Mouse (Mus musculus): ENCODE measurements at regions not wholly inside any gene's neighbourhood (a gene's known extent, or its start where the extent isn't known, plus 50 kb on each side); places are given as distances from the start of the nearest gene placed in this dataset.

DNA sequence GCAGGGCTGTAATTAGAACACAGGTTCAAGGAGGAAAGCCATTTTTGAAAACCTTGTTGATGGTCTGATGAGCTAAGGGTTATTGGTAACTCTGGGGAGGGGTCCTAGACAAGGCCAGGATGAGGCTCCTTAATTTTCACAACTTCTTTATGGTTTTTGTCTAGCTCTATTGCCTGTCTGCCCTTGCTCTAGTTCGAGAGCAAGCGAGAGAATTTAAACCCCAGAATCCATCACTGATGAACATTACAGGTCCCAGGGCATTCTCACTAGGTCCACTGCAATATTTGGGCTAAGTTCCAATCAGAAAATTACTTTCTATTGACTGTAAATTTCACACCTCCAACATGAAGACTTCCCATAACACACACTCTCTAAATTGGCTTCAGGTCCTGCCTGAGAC, 329.0 kb upstream of the Pbx1 start:
- H3K9me3 ChIP-seq (ENCODE audit: control insufficient read depth, low read length), result no peaks in the 10 kb centered on the region
- ATAC-seq (ENCODE audit: low FRiP score, low TSS enrichment) (no peak), DNase-seq (no peak)
- H3K27me3 ChIP-seq (ENCODE audit: control insufficient read depth, insufficient read depth, low read length), result no peaks in the 10 kb centered on the region
- no peaks in the 10 kb centered on the region for H3K36me3 ChIP-seq (ENCODE audit: control insufficient read depth, insufficient read depth, low read length)
- no peaks in the 10 kb centered on the region; the same call in 1 of the 2 replicates for H3K4me1 ChIP-seq (ENCODE audit: control insufficient read depth, insufficient read depth, low read length)
- H3K9ac ChIP-seq (replicated peaks; ENCODE audit: low read length), result no peak overlapping the region
- WGBS, result 96% methylated on average over 2 of the region's 2 CpGs
- H3K4me2 ChIP-seq (ENCODE audit: low read length), result no peak overlapping the region
- H3K4me3 ChIP-seq (replicated peaks; ENCODE audit: low read depth, low read length), result no peak overlapping the region
- no peak overlapping the region for H3K27ac ChIP-seq (replicated peaks; ENCODE audit: low read depth, low read length)

DNA sequence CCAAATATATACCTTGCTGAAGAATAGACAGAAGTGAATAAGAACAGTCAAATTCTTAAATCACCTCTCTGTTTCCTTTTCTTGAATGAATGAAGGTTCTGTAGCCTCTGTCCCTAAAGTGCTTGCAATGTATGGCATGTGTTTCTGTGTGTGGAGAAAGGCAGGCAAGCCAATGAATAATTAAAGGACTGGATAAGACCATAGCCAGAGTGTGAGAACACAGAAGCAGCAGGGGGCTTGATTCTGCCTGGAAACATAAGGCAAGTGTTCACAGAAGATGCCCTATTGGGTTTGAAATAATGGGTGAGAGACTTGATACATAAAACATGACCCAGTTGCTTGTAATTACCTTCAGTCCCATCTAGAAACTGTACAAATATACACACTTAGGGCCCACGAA, 328.2 kb upstream of the Pbx1 start:
- peak; percentile 43; the same call in 1 of the 2 replicates for ATAC-seq (ENCODE audit: low FRiP score, low TSS enrichment)
- no peaks in the 10 kb centered on the region; the same call in 1 of the 2 replicates for H3K4me1 ChIP-seq (ENCODE audit: control insufficient read depth, insufficient read depth, low read length)
- H3K4me2 ChIP-seq (ENCODE audit: low read length), result no peak overlapping the region
- WGBS, result 24% methylated on average over 1 of the region's 1 CpGs
- H3K9me3 ChIP-seq (ENCODE audit: control insufficient read depth, low read length), result no peaks in the 10 kb centered on the region
- DNase-seq, result peak; percentile 73
- H3K4me3 ChIP-seq (replicated peaks; ENCODE audit: low read depth, low read length), result no peak overlapping the region
- no peaks in the 10 kb centered on the region for H3K27me3 ChIP-seq (ENCODE audit: control insufficient read depth, insufficient read depth, low read length)
- H3K9ac ChIP-seq (replicated peaks; ENCODE audit: low read length), result no peak overlapping the region
- no peak overlapping the region for H3K27ac ChIP-seq (replicated peaks; ENCODE audit: low read depth, low read length)
- no peaks in the 10 kb centered on the region for H3K36me3 ChIP-seq (ENCODE audit: control insufficient read depth, insufficient read depth, low read length)

DNA sequence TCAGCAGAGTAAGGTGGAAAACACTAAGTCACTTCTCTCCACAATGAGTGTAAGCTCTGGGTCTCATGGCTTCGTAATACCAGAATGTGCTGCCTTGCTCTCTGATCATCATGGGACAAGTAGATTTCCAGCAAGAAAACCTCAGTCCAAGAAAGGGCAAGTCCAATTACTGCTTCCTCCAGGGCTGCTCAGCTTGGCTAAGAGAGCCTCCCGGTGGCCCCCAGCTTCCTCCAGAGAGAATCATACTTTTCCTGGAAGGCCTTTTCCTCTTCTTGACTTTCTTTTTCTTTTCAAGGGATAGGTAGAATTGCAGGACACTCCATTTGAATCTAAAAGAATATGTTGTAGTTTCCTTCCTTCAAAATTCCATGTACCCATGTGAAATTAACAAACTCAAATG, 326.8 kb upstream of the Pbx1 start:
- Histone ChIP-seq H3K4me3 (replicated peaks; ENCODE audit: low read depth, low read length) (no peak overlapping the region), H3K4me1 (ENCODE audit: control insufficient read depth, insufficient read depth, low read length) (no peaks in the 10 kb centered on the region; the same call in 1 of the 2 replicates), H3K4me2 (ENCODE audit: low read length) (no peak overlapping the region), H3K9me3 (ENCODE audit: control insufficient read depth, low read length) (no peaks in the 10 kb centered on the region), H3K9ac (replicated peaks; ENCODE audit: low read length) (no peak overlapping the region), H3K27ac (replicated peaks; ENCODE audit: low read depth, low read length) (no peak overlapping the region), H3K27me3 (ENCODE audit: control insufficient read depth, insufficient read depth, low read length) (no peaks in the 10 kb centered on the region), H3K36me3 (ENCODE audit: control insufficient read depth, insufficient read depth, low read length) (no peaks in the 10 kb centered on the region)
- ATAC-seq (ENCODE audit: low FRiP score, low TSS enrichment), result no peak
- WGBS, result 89% methylated on average over 2 of the region's 2 CpGs
- DNase-seq, result no peak

DNA sequence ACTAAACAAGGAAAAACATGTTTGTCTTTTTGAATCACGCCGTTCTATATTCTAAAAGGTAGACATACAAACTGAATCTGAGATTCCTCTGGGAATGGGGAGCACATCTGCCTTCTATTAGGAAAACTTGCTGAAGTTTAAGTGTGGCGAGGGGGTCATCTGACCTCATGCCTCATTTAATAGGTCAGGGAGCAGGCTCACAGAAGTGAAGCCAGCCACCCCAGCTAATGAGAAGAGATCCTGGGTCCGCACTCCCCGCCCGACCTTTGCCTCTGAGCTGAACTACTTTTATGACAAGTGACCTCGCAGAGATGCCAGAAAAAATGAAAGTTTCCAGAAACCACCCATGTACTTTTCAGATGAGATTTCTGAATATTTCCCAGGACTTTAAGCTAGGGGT, 322.1 kb upstream of the Pbx1 start:
- no peak for DNase-seq
- no peak overlapping the region for H3K27ac ChIP-seq (replicated peaks; ENCODE audit: low read depth, low read length)
- H3K4me1 ChIP-seq (ENCODE audit: control insufficient read depth, insufficient read depth, low read length), result no peaks in the 10 kb centered on the region
- H3K4me2 ChIP-seq (ENCODE audit: low read length), result no peak overlapping the region
- WGBS, result 87% methylated on average over 7 of the region's 7 CpGs
- no peak overlapping the region for H3K4me3 ChIP-seq (replicated peaks; ENCODE audit: low read depth, low read length)
- no peak for ATAC-seq (ENCODE audit: low FRiP score, low TSS enrichment)
- no peak overlapping the region for H3K9ac ChIP-seq (replicated peaks; ENCODE audit: low read length)
- H3K27me3 ChIP-seq (ENCODE audit: control insufficient read depth, insufficient read depth, low read length), result no peaks in the 10 kb centered on the region
- H3K36me3 ChIP-seq (ENCODE audit: control insufficient read depth, insufficient read depth, low read length), result no peaks in the 10 kb centered on the region
- H3K9me3 ChIP-seq (ENCODE audit: control insufficient read depth, low read length), result no peaks in the 10 kb centered on the region

DNA sequence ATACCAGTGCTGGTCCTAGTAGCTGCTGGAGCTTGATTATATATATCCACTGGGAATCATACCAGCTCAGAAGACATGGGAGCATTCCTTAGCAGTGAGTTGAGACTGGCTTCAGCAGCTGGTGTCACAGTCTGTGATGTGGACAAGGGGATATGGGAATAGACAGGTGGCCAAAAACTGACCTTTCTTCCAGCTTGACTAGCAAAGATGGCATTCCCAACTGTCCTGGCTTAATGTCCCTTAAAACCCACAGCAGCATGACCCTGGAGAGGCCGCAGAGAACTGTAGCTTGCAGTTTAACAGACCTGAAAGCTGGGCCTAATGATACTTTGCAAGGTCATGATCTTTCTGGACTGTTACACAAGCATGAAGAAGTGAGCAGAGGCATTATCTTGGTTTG, 311.4 kb upstream of the Pbx1 start:
- Histone ChIP-seq H3K4me3 (replicated peaks; ENCODE audit: low read depth, low read length) (no peak overlapping the region), H3K9ac (replicated peaks; ENCODE audit: low read length) (no peak overlapping the region), H3K4me2 (ENCODE audit: low read length) (no peak overlapping the region), H3K4me1 (ENCODE audit: control insufficient read depth, insufficient read depth, low read length) (no peaks in the 10 kb centered on the region), H3K27me3 (ENCODE audit: control insufficient read depth, insufficient read depth, low read length) (no peaks in the 10 kb centered on the region), H3K36me3 (ENCODE audit: control insufficient read depth, insufficient read depth, low read length) (no peaks in the 10 kb centered on the region), H3K9me3 (ENCODE audit: control insufficient read depth, low read length) (no peaks in the 10 kb centered on the region), H3K27ac (replicated peaks; ENCODE audit: low read depth, low read length) (no peak overlapping the region)
- ATAC-seq (ENCODE audit: low FRiP score, low TSS enrichment) (no peak), DNase-seq (no peak)
- 81% methylated on average over 1 of the region's 1 CpGs for WGBS

DNA sequence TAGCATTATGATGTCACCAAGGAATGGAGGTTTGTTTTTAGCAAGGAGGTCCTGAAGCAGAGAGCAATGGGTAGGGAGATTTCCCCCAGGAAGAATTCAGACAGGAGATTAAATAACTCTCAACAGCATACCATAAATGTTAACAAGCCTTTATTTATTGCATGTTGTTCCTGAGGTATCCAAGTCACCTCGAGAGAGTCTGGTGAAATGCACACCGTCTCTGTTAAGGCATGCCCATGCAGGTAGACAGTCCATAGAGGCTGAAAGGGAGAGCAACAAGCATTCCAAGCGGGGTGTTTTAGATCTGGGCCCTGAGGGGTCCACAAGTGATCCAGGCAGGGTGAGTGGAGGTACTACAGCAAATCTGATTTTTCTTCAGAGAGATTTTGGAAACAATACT, 305.9 kb upstream of the Pbx1 start:
- H3K4me2 ChIP-seq (ENCODE audit: low read length), result no peak overlapping the region
- ATAC-seq (ENCODE audit: low FRiP score, low TSS enrichment), result no peak
- H3K36me3 ChIP-seq (ENCODE audit: control insufficient read depth, insufficient read depth, low read length), result no peaks in the 10 kb centered on the region
- H3K9ac ChIP-seq (replicated peaks; ENCODE audit: low read length), result no peak overlapping the region
- no peak overlapping the region for H3K4me3 ChIP-seq (replicated peaks; ENCODE audit: low read depth, low read length)
- 88% methylated on average over 3 of the region's 3 CpGs for WGBS
- no peaks in the 10 kb centered on the region for H3K27me3 ChIP-seq (ENCODE audit: control insufficient read depth, insufficient read depth, low read length)
- no peak for DNase-seq
- no peaks in the 10 kb centered on the region for H3K9me3 ChIP-seq (ENCODE audit: control insufficient read depth, low read length)
- H3K4me1 ChIP-seq (ENCODE audit: control insufficient read depth, insufficient read depth, low read length), result no peaks in the 10 kb centered on the region
- H3K27ac ChIP-seq (replicated peaks; ENCODE audit: low read depth, low read length), result no peak overlapping the region

DNA sequence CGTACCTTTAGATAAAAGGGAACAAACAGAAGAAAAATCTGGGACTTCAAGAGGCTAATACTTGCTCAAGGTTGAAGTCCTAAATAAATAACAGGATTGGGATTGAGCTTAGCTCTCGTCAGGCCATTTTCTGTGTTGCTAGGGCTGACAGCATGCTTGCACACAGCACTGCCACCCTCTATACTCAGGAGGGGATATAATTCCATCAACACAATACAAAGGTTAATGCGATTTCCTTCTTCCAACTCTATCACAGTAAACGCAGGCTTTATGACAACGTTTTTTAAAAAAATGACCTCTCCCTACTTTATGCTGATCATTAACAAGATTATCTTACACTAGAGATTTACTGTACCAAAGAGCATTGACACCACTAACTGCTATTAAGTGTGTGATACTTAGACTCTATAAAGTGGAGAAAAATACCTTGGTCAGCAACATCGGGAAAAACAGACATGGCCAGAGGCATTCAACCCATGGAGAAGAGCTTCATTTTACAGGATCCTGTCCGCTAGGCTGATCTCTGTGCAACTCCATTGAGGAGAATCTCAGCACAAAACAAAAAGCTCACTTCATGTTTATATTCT, 305.3 kb upstream of the Pbx1 start:
- H3K27me3 ChIP-seq (ENCODE audit: control insufficient read depth, insufficient read depth, low read length), result no peaks in the 10 kb centered on the region
- ATAC-seq (ENCODE audit: low FRiP score, low TSS enrichment), result no peak
- H3K36me3 ChIP-seq (ENCODE audit: control insufficient read depth, insufficient read depth, low read length), result no peaks in the 10 kb centered on the region
- H3K9ac ChIP-seq (replicated peaks; ENCODE audit: low read length), result no peak overlapping the region
- 76% methylated on average over 7 of the region's 7 CpGs for whole genome bisulfite sequencing
- H3K9me3 ChIP-seq (ENCODE audit: control insufficient read depth, low read length), result no peaks in the 10 kb centered on the region
- no peaks in the 10 kb centered on the region for H3K4me1 ChIP-seq (ENCODE audit: control insufficient read depth, insufficient read depth, low read length)
- DNase-seq, result no peak
- H3K4me3 ChIP-seq (replicated peaks; ENCODE audit: low read depth, low read length), result no peak overlapping the region
- no peak overlapping the region for H3K27ac ChIP-seq (replicated peaks; ENCODE audit: low read depth, low read length)
- no peak overlapping the region for H3K4me2 ChIP-seq (ENCODE audit: low read length)

DNA sequence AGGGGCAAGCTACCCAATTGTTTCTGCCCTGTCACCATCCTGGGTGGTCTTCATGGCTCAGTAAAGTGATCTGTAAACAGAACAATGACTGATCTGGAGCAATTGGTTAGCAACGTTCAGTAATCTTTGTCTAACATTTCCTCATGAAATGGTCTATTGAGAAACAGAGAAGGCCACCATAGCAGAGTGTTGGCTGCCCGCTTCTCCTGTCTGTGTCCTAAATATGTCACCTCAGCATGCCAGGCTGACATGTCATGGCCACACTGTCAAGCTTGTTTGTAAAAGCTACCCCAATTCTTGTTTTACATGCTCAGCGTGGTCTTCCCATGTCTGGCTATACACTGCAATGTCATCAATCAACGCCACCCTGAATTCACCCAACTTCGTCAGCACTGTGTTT, 301.0 kb upstream of the Pbx1 start:
- H3K9me3 ChIP-seq (ENCODE audit: control insufficient read depth, low read length), result no peaks in the 10 kb centered on the region
- 73% methylated on average over 5 of the region's 5 CpGs for WGBS
- no peak for ATAC-seq (ENCODE audit: low FRiP score, low TSS enrichment)

DNA sequence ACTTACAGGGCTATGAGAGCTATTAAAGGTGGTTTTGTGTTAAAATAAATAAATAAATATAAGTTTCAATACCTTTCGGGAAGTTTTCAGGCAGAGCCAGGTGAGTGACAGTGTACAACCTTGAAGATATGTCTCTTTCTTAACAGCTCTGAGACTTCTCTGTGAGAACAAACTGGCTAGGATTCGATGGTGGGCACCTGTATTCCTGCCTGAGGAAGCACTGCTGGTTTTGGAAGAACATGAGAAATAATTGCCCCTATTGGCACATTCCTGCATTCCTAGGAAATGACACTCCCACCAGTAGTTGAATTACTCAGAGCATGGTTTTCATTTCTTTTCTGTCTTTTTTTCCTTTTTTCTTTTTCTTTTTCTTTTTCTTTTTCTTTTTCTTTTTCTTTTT, 277.8 kb upstream of the Pbx1 start:
- no peak for ATAC-seq (ENCODE audit: low FRiP score, low TSS enrichment)
- Histone ChIP-seq H3K9ac (replicated peaks; ENCODE audit: low read length) (no peak overlapping the region), H3K4me3 (replicated peaks; ENCODE audit: low read depth, low read length) (no peak overlapping the region), H3K36me3 (ENCODE audit: control insufficient read depth, insufficient read depth, low read length) (no peaks in the 10 kb centered on the region), H3K4me1 (ENCODE audit: control insufficient read depth, insufficient read depth, low read length) (peaks cover 7% of the 10 kb centered on the region; the same call in 1 of the 2 replicates), H3K4me2 (ENCODE audit: low read length) (no peak overlapping the region), H3K9me3 (ENCODE audit: control insufficient read depth, low read length) (no peaks in the 10 kb centered on the region), H3K27ac (replicated peaks; ENCODE audit: low read depth, low read length) (no peak overlapping the region), H3K27me3 (ENCODE audit: control insufficient read depth, insufficient read depth, low read length) (no peaks in the 10 kb centered on the region)
- WGBS, result 80% methylated on average over 2 of the region's 2 CpGs
- peak; percentile 4 for DNase-seq

More for the DNA sequence above, 301.0 kb upstream of the Pbx1 start:
- H3K4me3 ChIP-seq (replicated peaks; ENCODE audit: low read depth, low read length), result no peak overlapping the region
- H3K36me3 ChIP-seq (ENCODE audit: control insufficient read depth, insufficient read depth, low read length), result no peaks in the 10 kb centered on the region
- no peak for DNase-seq
- H3K9ac ChIP-seq (replicated peaks; ENCODE audit: low read length), result no peak overlapping the region
- H3K4me2 ChIP-seq (ENCODE audit: low read length), result no peak overlapping the region
- H3K27ac ChIP-seq (replicated peaks; ENCODE audit: low read depth, low read length), result no peak overlapping the region
- H3K4me1 ChIP-seq (ENCODE audit: control insufficient read depth, insufficient read depth, low read length), result no peaks in the 10 kb centered on the region
- H3K27me3 ChIP-seq (ENCODE audit: control insufficient read depth, insufficient read depth, low read length), result no peaks in the 10 kb centered on the region
